11 mouse cellular contexts compared by ENCODE assay signal in the genomic region with DNA sequence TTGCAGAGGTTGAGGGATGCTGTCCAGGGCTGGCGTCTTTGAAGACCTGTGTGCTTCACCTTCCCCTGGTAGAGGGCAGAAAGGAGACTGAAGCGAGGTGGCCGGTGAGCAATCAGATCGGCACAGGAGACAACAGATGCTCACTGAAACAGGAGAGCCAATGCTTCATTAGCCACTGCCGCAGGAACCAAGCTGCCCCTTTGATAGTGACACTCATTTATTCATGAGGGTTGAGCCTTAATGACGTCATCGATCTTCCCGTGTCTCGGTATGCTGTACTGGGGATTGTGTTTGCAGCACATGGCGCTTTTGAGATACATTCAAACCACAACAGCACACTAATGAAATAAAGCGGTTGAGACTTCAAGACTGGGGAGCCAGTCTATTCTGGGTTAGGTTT.
DNase-seq lines count a peak whose midpoint lies in the region; ATAC-seq lines count a peak whose summit lies in the region.
"Had no signal": no experiment of that assay in that cellular context is flagged by ENCODE, and none has a peak within 500 bp of the region (broad histone marks: within the 10 kb centered on the region; RNA-seq: fewer than 3 reads in every experiment).

No protein-coding gene starts in this region.

- H3K4me1 ChIP-seq in forebrain, embryonic 11.5 days (replicated peaks; ENCODE audit: control insufficient read depth, insufficient read depth, low read length) = no peaks in the 10 kb centered on the region
- peaks cover 10% of the 10 kb centered on the region; the same call in 1 of the 2 replicates for H3K4me1 ChIP-seq in forebrain, embryonic 10.5 days
- H3K4me1 ChIP-seq in forebrain, embryonic 13.5 days = peaks cover 12% of the 10 kb centered on the region
- H3K4me1 ChIP-seq in midbrain, embryonic 14.5 days (ENCODE audit: control insufficient read depth, insufficient read depth, low read length) = no peaks in the 10 kb centered on the region
- peaks cover 6% of the 10 kb centered on the region; the same call in 1 of the 2 replicates for H3K4me1 ChIP-seq in heart, embryonic 10.5 days
- H3K4me1 ChIP-seq: limb, embryonic 15.5 days had no signal

- peak; percentile 69 for ATAC-seq in forebrain, embryonic 11.5 days (replicated peaks; ENCODE audit: low FRiP score)
- peak; percentile 86 for ATAC-seq in forebrain, embryonic 13.5 days
- ATAC-seq in midbrain, embryonic 14.5 days (ENCODE audit: low FRiP score, low TSS enrichment) = no peak; the same call in none of the 2 replicates

- H3K9me3 ChIP-seq in forebrain, embryonic 11.5 days (ENCODE audit: control insufficient read depth, low read length) = no peaks in the 10 kb centered on the region
- no peaks in the 10 kb centered on the region for H3K9me3 ChIP-seq in forebrain, embryonic 10.5 days
- no peaks in the 10 kb centered on the region for H3K9me3 ChIP-seq in forebrain, embryonic 13.5 days (replicated peaks)
- no peaks in the 10 kb centered on the region for H3K9me3 ChIP-seq in midbrain, embryonic 14.5 days (ENCODE audit: control insufficient read depth, low read length)
- no peaks in the 10 kb centered on the region for H3K9me3 ChIP-seq in heart, embryonic 10.5 days
- H3K9me3 ChIP-seq: limb, embryonic 15.5 days had no signal

- no peaks in the 10 kb centered on the region for H3K27me3 ChIP-seq in forebrain, embryonic 11.5 days (ENCODE audit: control insufficient read depth, insufficient read depth, low read length)
- H3K27me3 ChIP-seq in forebrain, embryonic 10.5 days (ENCODE audit: poor library complexity, severe bottlenecking) = no peaks in the 10 kb centered on the region
- H3K27me3 ChIP-seq in forebrain, embryonic 13.5 days = no peaks in the 10 kb centered on the region
- no peaks in the 10 kb centered on the region for H3K27me3 ChIP-seq in midbrain, embryonic 14.5 days (ENCODE audit: control insufficient read depth, insufficient read depth, low read length)
- no peaks in the 10 kb centered on the region for H3K27me3 ChIP-seq in heart, embryonic 10.5 days (ENCODE audit: insufficient read depth, poor library complexity, severe bottlenecking)
- H3K27me3 ChIP-seq: limb, embryonic 15.5 days had no signal

- no peak overlapping the region for H3K4me3 ChIP-seq in forebrain, embryonic 11.5 days (ENCODE audit: low read depth, low read length)
- no peak overlapping the region for H3K4me3 ChIP-seq in forebrain, embryonic 10.5 days
- no peak overlapping the region for H3K4me3 ChIP-seq in forebrain, embryonic 13.5 days
- H3K4me3 ChIP-seq in midbrain, embryonic 14.5 days (replicated peaks; ENCODE audit: low read depth, low read length) = no peak overlapping the region
- H3K4me3 ChIP-seq in heart, embryonic 10.5 days = no peak overlapping the region
- H3K4me3 ChIP-seq: limb, embryonic 15.5 days had no signal

- H3K4me2 ChIP-seq in forebrain, embryonic 11.5 days (ENCODE audit: low read depth, low read length, severe bottlenecking) = no peak overlapping the region
- H3K4me2 ChIP-seq in forebrain, embryonic 13.5 days = no peak overlapping the region; the same call in 1 of the 2 replicates
- H3K4me2 ChIP-seq in midbrain, embryonic 14.5 days (ENCODE audit: low read length) = no peak overlapping the region
- H3K4me2 ChIP-seq: limb, embryonic 15.5 days; lung, embryonic 14.5 days had no signal

- no peak for DNase-seq in forebrain, embryonic 11.5 days (ENCODE audit: low spot score)
- DNase-seq in forebrain, embryonic 10.5 days (ENCODE audit: extremely low spot score, low spot score) = no peak
- peak; percentile 60 for DNase-seq in R1 (ENCODE audit: low read depth, low spot score)
- peak; percentile 53 for DNase-seq in midbrain, embryonic 14.5 days
- no peak for DNase-seq in right cerebral cortex, postnatal 4 days
- no peak for DNase-seq in heart, embryonic 10.5 days (ENCODE audit: low spot score)
- no peak for DNase-seq in gastrocnemius, postnatal 10 days
- DNase-seq: kidney, postnatal 4 days; lung, embryonic 14.5 days had no signal

- H3K9ac ChIP-seq in forebrain, embryonic 11.5 days (ENCODE audit: low read length) = no peak overlapping the region
- no peak overlapping the region for H3K9ac ChIP-seq in forebrain, embryonic 13.5 days
- no peak overlapping the region for H3K9ac ChIP-seq in midbrain, embryonic 14.5 days (replicated peaks; ENCODE audit: low read length)
- H3K9ac ChIP-seq: limb, embryonic 15.5 days; lung, embryonic 14.5 days had no signal

- no peak overlapping the region for H3K27ac ChIP-seq in forebrain, embryonic 11.5 days (ENCODE audit: low read depth, low read length)
- no peak overlapping the region for H3K27ac ChIP-seq in forebrain, embryonic 10.5 days
- H3K27ac ChIP-seq in forebrain, embryonic 13.5 days = peak overlapping the region; percentile 22; the same call in 1 of the 2 replicates
- no peak overlapping the region for H3K27ac ChIP-seq in midbrain, embryonic 14.5 days (replicated peaks; ENCODE audit: low read depth, low read length)
- H3K27ac ChIP-seq in heart, embryonic 10.5 days = no peak overlapping the region
- H3K27ac ChIP-seq: limb, embryonic 15.5 days had no signal

- WGBS in forebrain, embryonic 11.5 days = 58% methylated on average over 11 of the region's 11 CpGs
- 74% methylated on average over 11 of the region's 11 CpGs for WGBS in forebrain, embryonic 10.5 days
- WGBS in forebrain, embryonic 13.5 days = 33% methylated on average over 11 of the region's 11 CpGs
- WGBS in midbrain, embryonic 14.5 days = 59% methylated on average over 11 of the region's 11 CpGs
- WGBS in heart, embryonic 10.5 days = 85% methylated on average over 11 of the region's 11 CpGs

- no peaks in the 10 kb centered on the region for H3K36me3 ChIP-seq in forebrain, embryonic 11.5 days (ENCODE audit: control insufficient read depth, insufficient read depth, low read length)
- H3K36me3 ChIP-seq in forebrain, embryonic 10.5 days (replicated peaks) = peaks cover 4% of the 10 kb centered on the region; the same call in 1 of the 2 replicates
- peaks cover 8% of the 10 kb centered on the region; the same call in 1 of the 2 replicates for H3K36me3 ChIP-seq in forebrain, embryonic 13.5 days (ENCODE audit: poor library complexity, severe bottlenecking)
- peaks cover 5% of the 10 kb centered on the region; the same call in 1 of the 2 replicates for H3K36me3 ChIP-seq in midbrain, embryonic 14.5 days (ENCODE audit: control insufficient read depth, insufficient read depth, low read length)
- peaks cover 14% of the 10 kb centered on the region for H3K36me3 ChIP-seq in heart, embryonic 10.5 days
- H3K36me3 ChIP-seq: limb, embryonic 15.5 days had no signal

Comparison
In these comparisons a context has a peak if more than half of its experiments do, and no peak if none do; other contexts are left out.
1. DNase-seq: peak in R1 (single experiment) and midbrain, embryonic 14.5 days (single experiment); none in forebrain, embryonic 11.5 days (single experiment), forebrain, embryonic 10.5 days (single experiment), right cerebral cortex, postnatal 4 days (single experiment), heart, embryonic 10.5 days (single experiment) and gastrocnemius, postnatal 10 days (single experiment).